Mouse (Mus musculus) kidney, adult 2 months (tissue): ENCODE results near the gene Nup62. TPM values are rescaled to one million over a fixed set of nuclear protein-coding genes. Genes with fewer than 3 reads are reported as not detected.
A peak's percentile ranks its signal among the peaks of the same experiment; 100 is the strongest.
"Not testable (repeated sequence)": the region's sequence is repeated elsewhere in the genome, so short reads cannot be mapped to it uniquely, and the experiment has no call there.

ENCODE experiments used
- DNase-seq: peaks from one replicate; pipeline ENCODE4 v3.0.0; 2021
- H3K27ac ChIP-seq: fragments of 200-500 bp; 2 replicates; pipeline ENCODE4 v1.5.1; 2012; ENCODE audit warnings: low read depth, low read length, control low read depth, inconsistent platforms; ENCODE audit not compliant: insufficient read depth
- H3K27me3 ChIP-seq: fragments of 200-500 bp; replicated peaks from 2 replicates; pipeline ENCODE4 v1.6.1; 2012; ENCODE audit warnings: mild to moderate bottlenecking, moderate library complexity, low read length, inconsistent platforms; ENCODE audit not compliant: control insufficient read depth, insufficient read depth
- H3K36me3 ChIP-seq: fragments of 200-500 bp; 2 replicates; pipeline ENCODE4 v1.6.1; 2012; ENCODE audit warnings: mild to moderate bottlenecking, moderate library complexity, low read length, inconsistent platforms; ENCODE audit not compliant: control insufficient read depth, insufficient read depth
- H3K4me1 ChIP-seq: fragments of 200-500 bp; 2 replicates; pipeline ENCODE4 v1.6.1; 2011; ENCODE audit warnings: low read length; ENCODE audit not compliant: control insufficient read depth, insufficient read depth
- H3K4me3 ChIP-seq: fragments of 200-500 bp; 2 replicates; pipeline ENCODE4 v1.5.1; 2011; ENCODE audit warnings: mild to moderate bottlenecking, low read depth, low read length, control low read depth; ENCODE audit not compliant: insufficient read depth
- CTCF ChIP-seq: fragments of 200-500 bp; conservative IDR thresholded peaks from 2 replicates; pipeline ENCODE4 v1.5.1; 2011; ENCODE audit warnings: low read depth, mild to moderate bottlenecking, control low read depth, low read length, moderate library complexity, mixed read lengths; ENCODE audit not compliant: insufficient read depth, insufficient read length
- POLR2A ChIP-seq: fragments of 200-500 bp; IDR thresholded peaks from one replicate; pipeline ENCODE4 v1.6.1; 2011; ENCODE audit warnings: low read depth, low read length, control low read depth
- WGBS: fragments of 180-500 bp; shearing (Covaris S2); methylation state at CpG from one replicate; pipeline ENCODE4 v1.1.7; 2018; 5-methylcytosine and 5-hydroxymethylcytosine counted together
- polyA plus RNA-seq: library from polyadenylated mRNA; depleted of rRNA; stranded (reverse); fragments of >200 nt; gene quantifications from 2 replicates; pipeline ENCODE4 v1.2.3, GENCODE M21; 2012; rRNA removed

Gene Nup62
- polyA plus RNA-seq, 1 experiment, result 35.9 TPM

- Histone ChIP-seq H3K27me3 (no peaks in the 10 kb centered on the region), H3K4me3 (peak within 1 kb of the TSS; percentile 90), H3K36me3 (no peaks in the 10 kb centered on the region), H3K4me1 (peaks cover 21% of the 10 kb centered on the region), H3K27ac (peak within 1 kb of the TSS; percentile 98)
- peak; percentile 97 for DNase-seq
- 3% methylated on average over 29 of the region's 29 CpGs for WGBS
- TF ChIP-seq POLR2A (peak; percentile 68), CTCF (0 out of 2 replicates have a peak, but pooled peaks have one; percentile 4)
Measured at GRCm38 (mm10) chr7:44869697-44870528, 54.0 kb downstream of the Nup62 start, which contains the start of gene Ptov1. Gene Ptov1 (minus strand): TSS chr7:44869788.

GRCm38 (mm10) chr7:44870614-44871013, 54.7 kb downstream of the Nup62 start:
- TF ChIP-seq POLR2A (no peak), CTCF (no peak)
- DNase-seq, result no peak
- no peak overlapping the region for H3K27ac ChIP-seq
- whole genome bisulfite sequencing, result 81% methylated on average over 6 of the region's 6 CpGs
- no peaks in the 10 kb centered on the region for H3K27me3 ChIP-seq
- H3K36me3 ChIP-seq, result no peaks in the 10 kb centered on the region
- peaks cover 21% of the 10 kb centered on the region for H3K4me1 ChIP-seq
- no peak overlapping the region for H3K4me3 ChIP-seq

- 83% methylated on average over 1 of the region's 1 CpGs for WGBS
- no peaks in the 10 kb centered on the region for H3K27me3 ChIP-seq
- no peak for DNase-seq
- TF ChIP-seq POLR2A (no peak), CTCF (no peak)
- H3K27ac ChIP-seq, result no peak overlapping the region
- no peaks in the 10 kb centered on the region for H3K36me3 ChIP-seq
- no peak overlapping the region for H3K4me3 ChIP-seq
- peaks cover 18% of the 10 kb centered on the region for H3K4me1 ChIP-seq
Measured at GRCm38 (mm10) chr7:44871181-44871580, 55.3 kb downstream of the Nup62 start.

- not testable (repeated sequence) for H3K4me3 ChIP-seq, H3K27me3 ChIP-seq, DNase-seq, H3K36me3 ChIP-seq, H3K27ac ChIP-seq
- H3K4me1 ChIP-seq, result peaks cover 14% of the 10 kb centered on the region; the same call in 1 of the 2 replicates
- 89% methylated on average over 2 of the region's 2 CpGs for WGBS
Measured at GRCm38 (mm10) chr7:44871774-44872173, 55.9 kb downstream of the Nup62 start.

- TF ChIP-seq POLR2A, result no peak
- no peak for TF ChIP-seq CTCF
- no peaks in the 10 kb centered on the region; the same call in 1 of the 2 replicates for H3K36me3 ChIP-seq
- no peak for DNase-seq
- no peaks in the 10 kb centered on the region for H3K27me3 ChIP-seq
- H3K4me3 ChIP-seq, result no peak overlapping the region
- no peak overlapping the region for H3K27ac ChIP-seq
- H3K4me1 ChIP-seq, result no peaks in the 10 kb centered on the region
- WGBS, result 82% methylated on average over 14 of the region's 14 CpGs
Measured at GRCm38 (mm10) chr7:44877833-44878232, 61.9 kb downstream of the Nup62 start.

Other genes with a start within 250 kb of the Nup62 start
- 4,402 and 6,941 TPM in 2 replicates for gene Napsa, start 243.7 kb upstream of the Nup62 start, polyA plus RNA-seq
- gene Kcnc3, start 225.4 kb upstream of the Nup62 start, polyA plus RNA-seq, result 19.1 and 20.6 TPM in 2 replicates
- 8.5 and 12.4 TPM in 2 replicates for gene Myh14, start 145.2 kb upstream of the Nup62 start, polyA plus RNA-seq
- gene Izumo2, start 107.3 kb upstream of the Nup62 start, polyA plus RNA-seq, result not detected in 2 replicates
- gene Vrk3, start 67.7 kb upstream of the Nup62 start, polyA plus RNA-seq, result 78.9 and 93.7 TPM in 2 replicates
- 0.04 and 0.09 TPM in 2 replicates for gene Zfp473, start 65.0 kb upstream of the Nup62 start, polyA plus RNA-seq
- gene Il4i1, start 299 bp downstream of the Nup62 start, polyA plus RNA-seq, result 1.5 and 9.7 TPM in 2 replicates
- gene Atf5, start 570 bp downstream of the Nup62 start, polyA plus RNA-seq, result 42.1 and 57.2 TPM in 2 replicates
- gene Akt1s1, start 32.9 kb downstream of the Nup62 start, polyA plus RNA-seq, result 90.6 and 121 TPM in 2 replicates
- 100 and 114 TPM in 2 replicates for gene Tbc1d17, start 33.0 kb downstream of the Nup62 start, polyA plus RNA-seq
- 44.9 and 53.4 TPM in 2 replicates for gene Pnkp, start 41.1 kb downstream of the Nup62 start, polyA plus RNA-seq
- 212 and 221 TPM in 2 replicates for gene Ptov1, start 53.7 kb downstream of the Nup62 start, polyA plus RNA-seq
- 164 and 181 TPM in 2 replicates for gene Med25, start 76.6 kb downstream of the Nup62 start, polyA plus RNA-seq
- 59.2 and 70.9 TPM in 2 replicates for gene Fuz, start 80.0 kb downstream of the Nup62 start, polyA plus RNA-seq
- gene Ap2a1, start 113.4 kb downstream of the Nup62 start, polyA plus RNA-seq, result 58.0 and 70.6 TPM in 2 replicates
- 0.11 and 0.65 TPM in 2 replicates for gene Tsks, start 127.1 kb downstream of the Nup62 start, polyA plus RNA-seq
- 5.6 and 8.5 TPM in 2 replicates for gene Cpt1c, start 158.8 kb downstream of the Nup62 start, polyA plus RNA-seq
- gene Prmt1, start 170.5 kb downstream of the Nup62 start, polyA plus RNA-seq, result 89.9 and 95.4 TPM in 2 replicates
- gene Irf3, start 181.6 kb downstream of the Nup62 start, polyA plus RNA-seq, result 105 and 107 TPM in 2 replicates
- gene Bcl2l12, start 182.6 kb downstream of the Nup62 start, polyA plus RNA-seq, result 20.0 and 21.4 TPM in 2 replicates
- 38.8 and 41.1 TPM in 2 replicates for gene Scaf1, start 200.3 kb downstream of the Nup62 start, polyA plus RNA-seq
- gene Rras, start 201.9 kb downstream of the Nup62 start, polyA plus RNA-seq, result 82.3 and 84.1 TPM in 2 replicates
- 7.1 and 9.1 TPM in 2 replicates for gene Prr12, start 236.8 kb downstream of the Nup62 start, polyA plus RNA-seq
- gene Nosip, start 246.3 kb downstream of the Nup62 start, polyA plus RNA-seq, result 60.4 and 67.6 TPM in 2 replicates
- 80.9 and 95.4 TPM in 2 replicates for gene Prrg2, start 246.6 kb downstream of the Nup62 start, polyA plus RNA-seq